Mouse (Mus musculus) lung, postnatal 10 days (tissue): ENCODE results near the gene Sdcbp2.
"Not testable (repeated sequence)": the region's sequence is repeated elsewhere in the genome, so short reads cannot be mapped to it uniquely, and the experiment has no call there.

Experiments
- DNase-seq: peaks from one replicate; pipeline ENCODE4 v3.0.0; 2021

Sdcbp2 gene

DNA sequence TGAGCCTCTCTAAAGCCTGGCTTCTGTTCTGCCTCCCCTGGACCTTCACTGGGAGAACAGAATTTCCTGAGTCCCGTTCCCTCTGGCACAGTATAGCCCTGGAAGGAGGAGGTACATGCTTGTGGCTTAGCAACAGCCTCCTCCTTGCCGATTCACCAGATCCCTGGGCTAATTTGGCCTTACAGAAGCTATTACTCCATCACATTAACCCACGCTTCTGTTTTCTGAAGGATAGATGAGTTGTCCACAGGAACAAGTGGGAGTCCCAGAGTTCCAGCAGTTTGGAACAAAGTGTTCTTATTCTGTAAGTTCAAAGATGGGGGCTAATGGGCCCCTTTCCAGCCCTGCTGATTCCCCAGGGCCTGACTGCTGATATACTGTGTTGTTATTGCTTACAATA, 1.2 kb downstream of the Sdcbp2 start:
- no peak for DNase-seq

DNA sequence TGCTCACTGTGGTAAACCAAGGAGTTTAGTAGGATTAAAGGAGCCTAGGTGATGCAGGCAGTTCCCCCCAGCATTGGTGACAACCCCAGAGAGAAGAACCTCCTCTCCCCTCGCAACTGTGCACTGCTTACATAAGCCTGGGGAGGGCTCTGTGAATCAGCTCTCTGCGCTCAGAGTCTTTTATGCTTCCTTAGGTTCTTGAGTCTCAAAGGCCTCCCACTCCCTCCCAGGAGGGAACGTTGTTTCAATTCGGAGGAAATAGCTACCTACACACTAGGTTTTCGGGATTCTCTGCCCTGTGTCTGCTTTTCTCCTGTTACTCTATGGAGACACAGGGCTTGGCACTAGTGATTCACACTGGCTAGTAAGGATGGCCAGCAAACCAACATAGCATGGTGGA, 2.2 kb downstream of the Sdcbp2 start:
- DNase-seq = no peak

- DNase-seq = peak; percentile 63
These were observed 2.8 kb downstream of the Sdcbp2 start for GRCm38 (mm10) chr2:151575119-151575698.

DNA sequence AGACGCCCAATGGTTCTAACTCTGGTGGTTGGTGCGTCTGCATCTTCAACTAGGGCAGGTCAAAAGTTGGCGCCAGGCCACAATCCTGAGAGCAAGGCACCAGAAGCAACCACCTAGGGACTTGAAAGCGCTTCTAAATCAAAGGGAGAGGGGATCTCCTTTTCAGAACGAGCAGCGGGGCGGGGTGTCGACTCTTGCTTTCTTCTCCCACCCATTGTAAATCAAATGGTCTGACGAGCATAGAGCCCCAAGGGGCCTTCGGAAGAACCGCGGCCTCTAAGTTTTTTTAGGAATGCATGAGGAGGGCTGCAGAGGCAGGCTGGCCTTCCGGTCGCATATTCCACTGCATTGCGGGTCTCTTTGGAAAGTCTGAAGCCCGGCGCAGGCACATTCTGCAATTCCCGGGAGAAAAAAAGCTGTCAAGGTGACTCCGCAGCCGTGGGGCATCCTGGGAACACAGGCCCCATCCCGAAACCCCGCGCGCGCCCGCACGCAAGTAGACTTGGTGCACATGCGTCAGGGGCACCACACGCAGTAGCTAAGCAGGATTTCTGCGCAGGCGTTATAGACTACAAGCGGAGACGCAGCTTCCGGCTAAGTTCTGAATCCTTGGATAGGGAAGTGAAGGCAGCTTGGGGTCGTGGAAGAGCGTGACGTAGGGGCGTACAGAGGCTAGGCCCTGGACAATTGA, 3.4 kb downstream of the Sdcbp2 start:
- DNase-seq = peak; percentile 90

DNA sequence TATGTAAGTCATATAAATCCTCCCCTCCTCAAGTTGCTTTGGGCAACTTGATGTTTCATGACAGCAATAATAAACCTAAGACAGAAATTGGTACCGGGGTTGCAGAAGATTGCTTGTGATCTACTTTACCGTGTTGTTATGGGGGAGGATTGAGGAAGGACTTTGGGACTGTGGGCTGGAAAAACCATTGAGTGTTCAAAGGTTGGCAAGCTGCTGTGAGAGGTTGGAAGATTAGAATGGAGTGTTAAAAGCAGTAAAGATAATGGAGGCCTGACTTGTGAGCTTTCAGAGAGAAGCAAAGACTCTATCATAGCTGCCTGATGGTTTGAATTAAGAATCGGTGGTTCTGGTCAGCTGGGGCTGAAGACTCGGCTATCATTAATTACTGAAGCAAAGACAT, 6.8 kb downstream of the Sdcbp2 start:
- no peak for DNase-seq

- no peak for DNase-seq
These were observed 8.5 kb downstream of the Sdcbp2 start for GRCm38 (mm10) chr2:151580945-151581344.

GRCm38 (mm10) chr2:151585934-151586333, 13.5 kb downstream of the Sdcbp2 start:
- no peak for DNase-seq

DNA sequence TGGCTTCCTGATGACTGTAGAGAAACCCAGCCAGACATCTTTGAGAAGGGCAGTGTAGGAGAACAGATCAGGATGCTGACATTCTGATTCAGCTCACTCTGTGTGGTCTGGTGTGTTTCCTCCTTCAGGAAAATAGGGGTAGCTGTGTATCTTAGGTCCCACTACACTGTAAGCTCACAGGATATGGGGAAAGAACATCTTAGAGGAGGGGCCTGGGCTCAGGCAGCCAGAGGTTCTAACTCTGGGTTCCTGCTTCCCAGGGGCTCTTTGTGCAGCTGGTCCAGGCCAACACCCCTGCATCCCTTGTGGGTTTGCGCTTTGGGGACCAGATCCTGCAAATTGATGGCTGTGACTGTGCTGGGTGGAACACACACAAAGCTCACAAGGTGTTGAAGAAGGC, 14.4 kb downstream of the Sdcbp2 start:
- no peak for DNase-seq

DNA sequence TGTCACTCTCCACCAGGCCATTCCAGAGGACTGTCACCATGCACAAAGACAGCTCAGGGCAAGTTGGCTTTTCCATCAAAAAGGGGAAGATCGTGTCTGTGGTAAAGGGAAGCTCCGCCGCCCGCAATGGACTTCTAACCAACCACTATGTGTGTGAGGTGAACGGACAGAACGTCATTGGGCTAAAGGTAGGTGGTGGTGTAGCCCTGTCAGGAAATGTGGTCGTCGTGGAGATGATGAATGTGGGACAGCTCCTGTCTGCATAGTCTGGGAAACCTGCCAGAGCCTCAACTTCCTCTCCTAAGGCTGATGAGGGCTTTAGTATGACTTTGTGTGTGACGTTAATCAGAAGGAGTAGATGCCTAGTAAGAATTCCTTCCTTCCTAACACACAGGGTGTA, 14.9 kb downstream of the Sdcbp2 start:
- peak; percentile 38 for DNase-seq

- DNase-seq = no peak
These were observed 25.6 kb downstream of the Sdcbp2 start for GRCm38 (mm10) chr2:151598068-151598467.

DNA sequence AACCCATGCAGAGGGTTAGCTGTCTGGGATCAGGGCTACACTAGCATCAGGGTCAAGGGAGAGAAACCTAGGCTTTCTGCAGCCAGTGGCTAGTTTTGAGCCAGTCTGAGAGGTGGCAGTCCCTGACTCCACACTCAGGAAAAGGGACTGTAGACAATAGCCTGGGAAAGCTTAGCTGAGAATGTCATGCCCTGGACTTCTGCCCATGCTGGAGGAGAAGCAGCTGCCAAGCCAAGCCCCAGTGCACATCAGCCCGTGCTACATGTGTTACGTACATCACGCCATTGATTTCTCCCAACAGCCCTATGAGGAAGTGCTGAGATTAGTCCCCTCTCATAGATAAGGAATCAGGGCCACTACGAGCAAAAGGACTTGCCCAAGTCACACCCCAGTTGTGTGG, 29.7 kb downstream of the Sdcbp2 start:
- DNase-seq = peak; percentile 27

- peak; percentile 41 for DNase-seq
These were observed 31.2 kb downstream of the Sdcbp2 start for GRCm38 (mm10) chr2:151603630-151604029.

DNA sequence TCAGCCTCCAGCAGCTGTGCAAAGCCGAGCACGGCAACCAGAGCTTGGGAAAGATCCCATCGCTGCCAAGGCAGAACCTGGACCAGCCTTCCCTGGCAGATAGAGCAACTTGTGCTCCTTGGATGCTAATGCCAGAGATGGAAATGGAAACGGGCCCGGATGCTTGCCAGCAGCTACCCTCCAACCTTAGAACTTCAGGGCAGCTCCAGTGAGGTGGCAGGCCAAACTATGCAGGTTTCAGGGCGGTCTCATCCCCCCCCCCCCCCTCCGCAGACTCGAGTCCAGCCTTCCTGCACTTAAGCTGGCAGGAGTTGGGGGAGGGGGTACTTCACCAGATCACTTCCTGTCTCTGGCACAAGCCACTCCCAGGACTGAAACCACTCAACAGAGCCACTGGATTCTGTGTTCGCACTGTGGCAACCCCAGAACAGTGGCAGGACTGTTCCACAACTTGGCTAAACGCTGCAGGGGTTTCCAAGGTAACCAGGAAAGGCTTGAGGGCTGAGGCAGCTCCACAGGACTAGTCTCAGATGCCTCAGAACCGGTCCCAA, 33.1 kb downstream of the Sdcbp2 start:
- DNase-seq = peak; percentile 57

- no peak for DNase-seq
These were observed 36.0 kb downstream of the Sdcbp2 start for GRCm38 (mm10) chr2:151608435-151608834.

DNA sequence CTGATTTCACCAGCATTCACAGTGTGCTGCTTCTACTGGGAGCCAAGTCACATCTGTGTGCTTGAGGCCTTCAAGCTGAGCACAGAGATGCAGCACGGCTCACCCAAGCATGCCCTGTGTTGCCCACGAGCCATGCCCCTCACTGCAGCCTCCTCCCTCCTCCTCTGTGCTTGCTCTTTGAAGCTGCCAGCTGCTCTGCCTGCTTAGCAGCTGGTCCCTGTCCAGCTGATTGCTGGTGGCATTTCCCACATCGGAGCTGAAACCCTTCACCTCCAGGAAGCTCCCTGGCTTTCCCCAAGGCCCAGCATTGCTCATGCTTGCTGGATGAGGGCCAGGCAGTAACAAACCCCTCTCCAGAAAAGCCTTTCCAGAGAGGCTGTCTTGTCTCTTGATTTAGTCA, 37.6 kb downstream of the Sdcbp2 start:
- DNase-seq = peak; percentile 24

DNA sequence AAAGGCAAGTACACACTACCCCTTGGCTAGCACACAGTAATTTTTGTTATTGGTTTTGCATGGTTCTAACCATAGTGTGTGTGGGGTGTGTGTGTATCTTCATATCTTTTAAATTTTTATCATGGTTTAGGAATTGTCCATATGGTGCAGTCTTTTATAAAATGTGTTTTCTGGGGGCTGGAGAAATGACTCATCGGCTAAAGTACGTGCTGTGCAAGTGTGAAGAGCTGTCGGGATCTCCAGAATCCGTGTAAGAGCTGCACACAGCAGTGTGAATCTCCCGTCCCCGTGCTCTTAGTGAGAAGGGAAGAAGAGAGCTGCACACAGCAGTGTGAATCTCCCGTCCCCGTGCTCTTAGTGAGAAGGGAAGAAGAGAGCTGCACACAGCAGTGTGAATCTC, 43.4 kb downstream of the Sdcbp2 start:
- DNase-seq = not testable (repeated sequence)

GRCm38 (mm10) chr2:151616551-151617329, 44.3 kb downstream of the Sdcbp2 start:
- DNase-seq = peak; percentile 28

DNA sequence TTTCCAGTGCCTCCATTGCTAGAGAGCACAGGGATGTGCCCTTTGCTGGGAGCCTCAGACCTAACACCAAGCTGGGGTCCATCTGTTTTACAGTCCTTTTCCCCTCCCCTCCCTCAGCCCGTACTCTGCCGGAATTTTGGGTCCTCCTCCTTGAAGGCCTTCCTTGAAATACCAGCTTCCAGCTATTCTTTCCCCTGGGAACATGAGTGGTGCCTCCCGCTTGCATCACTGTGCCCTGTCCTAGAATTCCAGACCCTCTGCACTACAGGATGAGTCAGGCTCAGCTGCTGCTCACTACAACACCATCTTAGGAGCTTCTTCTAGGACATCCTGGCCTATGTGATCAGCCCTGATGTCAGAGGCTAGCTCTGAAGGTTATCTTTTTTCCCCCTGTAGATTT, 51.4 kb downstream of the Sdcbp2 start:
- DNase-seq = no peak

- DNase-seq = no peak
These were observed 53.9 kb downstream of the Sdcbp2 start for GRCm38 (mm10) chr2:151626296-151626695.

GRCm38 (mm10) chr2:151628011-151628410, 55.6 kb downstream of the Sdcbp2 start:
- DNase-seq = no peak

GRCm38 (mm10) chr2:151629310-151629709, 56.9 kb downstream of the Sdcbp2 start:
- DNase-seq = no peak

DNA sequence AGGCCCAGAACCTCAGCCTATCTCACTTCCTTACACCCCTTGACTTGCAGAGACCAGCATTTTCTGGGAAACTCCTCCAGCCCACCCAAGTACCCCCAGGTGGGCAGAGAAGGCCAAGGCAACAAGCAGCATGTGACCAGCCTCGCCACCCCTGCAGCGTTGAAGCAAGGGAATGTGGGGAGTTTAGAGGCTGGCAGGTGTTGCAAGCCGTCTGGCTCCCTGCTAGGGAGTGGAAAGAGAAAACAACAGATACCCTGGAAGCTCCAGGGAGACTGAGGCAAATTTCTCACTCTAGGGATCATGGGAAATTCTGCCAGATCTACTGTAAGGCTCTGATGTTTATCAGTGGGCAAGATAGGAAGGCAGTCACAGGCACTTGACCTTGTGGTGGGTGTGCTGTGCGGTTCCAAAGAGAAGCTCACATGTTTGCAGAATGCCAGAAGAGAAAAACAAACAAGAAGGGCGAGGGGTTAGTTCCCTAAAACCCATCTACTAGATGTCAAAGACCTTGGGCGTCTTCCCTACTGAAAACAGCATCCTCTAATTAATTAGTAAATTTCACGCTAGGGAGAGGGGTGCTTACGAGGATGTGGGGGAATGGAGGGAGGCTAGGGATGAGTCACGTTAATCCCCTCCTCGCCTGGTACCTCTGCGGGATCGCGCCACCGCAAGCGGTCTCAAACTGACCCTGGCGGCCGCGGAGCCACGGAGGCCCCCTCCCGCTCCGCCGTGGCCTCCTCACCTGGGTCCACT, 59.2 kb downstream of the Sdcbp2 start:
- no peak for DNase-seq
